Mouse (Mus musculus) layer of hippocampus, postnatal 14 days (tissue): Measurements from ENCODE around the gene Acin1. TPM values are rescaled to one million over a fixed set of nuclear protein-coding genes. Genes with fewer than 3 reads are reported as not detected.

Experiments
- DNase-seq, 2 experiments: peaks; one replicate each; pipeline ENCODE4 v3.0.0; 2021 to 2022; ENCODE audit warnings: low spot score in 2 of 2, mixed read lengths in 1 of 2
- total RNA-seq, 2 experiments: library from RNA; stranded (reverse); gene quantifications; 2 replicates each; pipeline ENCODE4 v1.2.3; 2021

Acin1 gene
- total RNA-seq, 2 experiments from 2014 or later, result 210 to 221 TPM

GRCm38 (mm10) chr14:54699586-54699985 is 12.9 kb upstream of the Acin1 start:
- no peak for DNase-seq

- DNase-seq, result no peak
Observed at GRCm38 (mm10) chr14:54698733-54699132, 12.0 kb upstream of the Acin1 start, which contains the start of gene Gm29776. TSS of gene Gm29776 (minus strand) at chr14:54698833.

GRCm38 (mm10) chr14:54696752-54697151 is 10.0 kb upstream of the Acin1 start:
- DNase-seq, result no peak

- no peak for DNase-seq
Observed at GRCm38 (mm10) chr14:54695042-54695441, 8.3 kb upstream of the Acin1 start.

- no peak for DNase-seq
Observed at GRCm38 (mm10) chr14:54687251-54687650, 520 bp upstream of the Acin1 start.

- DNase-seq, result peak in 1 of 2 experiments; percentile 84
Observed at GRCm38 (mm10) chr14:54686063-54686521, 639 bp downstream of the Acin1 start, which contains the start of gene 1700123O20Rik. TSS of gene 1700123O20Rik (plus strand) at chr14:54686216.

GRCm38 (mm10) chr14:54685471-54685870 is 1.3 kb downstream of the Acin1 start:
- DNase-seq, result no peak

GRCm38 (mm10) chr14:54682396-54682795 is 4.3 kb downstream of the Acin1 start:
- DNase-seq, result no peak

- DNase-seq, result no peak
Observed at GRCm38 (mm10) chr14:54678657-54679304, 8.0 kb downstream of the Acin1 start.

GRCm38 (mm10) chr14:54676290-54676689 is 10.4 kb downstream of the Acin1 start:
- peak in 1 of 2 experiments; percentile 46 for DNase-seq

GRCm38 (mm10) chr14:54674317-54674716 is 12.4 kb downstream of the Acin1 start:
- DNase-seq, result no peak

- DNase-seq, result no peak
Observed at GRCm38 (mm10) chr14:54669381-54669780, 17.4 kb downstream of the Acin1 start.

GRCm38 (mm10) chr14:54664477-54665222 is 22.1 kb downstream of the Acin1 start:
- DNase-seq, result no peak

- no peak for DNase-seq
Observed at GRCm38 (mm10) chr14:54660009-54660408, 26.7 kb downstream of the Acin1 start.

GRCm38 (mm10) chr14:54653496-54653895 is 33.2 kb downstream of the Acin1 start:
- DNase-seq, result peak; percentile 76 to 86

GRCm38 (mm10) chr14:54652787-54653186 is 33.9 kb downstream of the Acin1 start:
- no peak for DNase-seq

- DNase-seq, result no peak
Observed at GRCm38 (mm10) chr14:54651556-54651955, 35.2 kb downstream of the Acin1 start.

- peak; percentile 71 to 91 for DNase-seq
Observed at GRCm38 (mm10) chr14:54650621-54651454, 35.9 kb downstream of the Acin1 start.

- DNase-seq, result no peak
Observed at GRCm38 (mm10) chr14:54647900-54648299, 38.8 kb downstream of the Acin1 start.

- no peak for DNase-seq
Observed at GRCm38 (mm10) chr14:54646898-54647636, 39.7 kb downstream of the Acin1 start.

- DNase-seq, result no peak
Observed at GRCm38 (mm10) chr14:54646455-54646854, 40.3 kb downstream of the Acin1 start.
